Mouse (Mus musculus): ENCODE results near the gene Tbc1d2b.

DNA sequence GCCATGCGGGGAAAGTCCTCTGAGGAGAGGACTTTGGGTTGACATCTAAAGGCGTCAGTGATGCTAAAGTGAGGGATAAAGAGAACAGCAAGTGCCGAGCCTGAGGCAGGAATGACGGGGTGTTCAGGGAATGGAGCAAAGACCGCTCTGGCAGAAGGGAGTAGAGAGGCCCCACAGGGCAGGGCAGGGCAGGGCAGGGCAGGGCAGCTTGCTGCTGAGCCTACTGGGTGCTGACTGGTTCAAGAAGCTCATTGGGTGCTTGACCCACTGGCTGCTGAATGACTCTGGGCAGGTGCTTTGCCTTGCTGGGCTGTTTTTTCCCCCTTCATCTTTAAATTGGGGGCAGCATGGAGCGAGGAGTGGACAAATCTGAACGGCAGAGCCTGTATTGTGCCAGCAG is 74.3 kb downstream of the Tbc1d2b start:
- no peak for TF ChIP-seq EP300 (IDR thresholded peaks at IDR 0.05; ENCODE audit: low read depth)
- no peak for TF ChIP-seq CTCF (IDR thresholded peaks at IDR 0.05; ENCODE audit: low read depth)

All from liver, embryonic 14.5 days (tissue).